Mouse (Mus musculus): ENCODE results near the gene Gm20538.

DNA sequence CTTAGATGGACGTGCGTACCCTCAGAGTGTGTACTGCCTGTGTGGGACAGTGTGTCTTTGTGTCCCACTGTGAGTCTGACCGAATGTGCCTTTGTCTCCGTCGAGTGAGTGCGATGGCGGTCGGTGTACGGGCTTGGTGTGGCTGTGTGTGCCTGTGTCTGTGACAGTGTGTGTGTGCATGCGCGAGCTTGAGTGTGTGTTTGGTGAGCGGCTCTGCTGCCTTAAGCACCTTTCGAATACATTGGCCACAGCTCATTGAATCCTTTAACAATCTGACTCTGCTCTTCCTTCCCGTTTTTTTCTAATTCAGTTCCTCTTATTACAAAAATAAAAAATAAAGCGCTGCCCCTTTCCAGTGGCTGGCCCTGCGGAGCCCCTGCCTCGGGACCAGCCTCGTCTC lies 38.4 kb upstream of the Gm20538 start:
- no peak for TF ChIP-seq CTCF (IDR thresholded peaks at IDR 0.05; ENCODE audit: insufficient read depth, low read length)
- TF ChIP-seq POLR2A (IDR thresholded peaks at IDR 0.05; ENCODE audit: borderline replicate concordance, extremely low read depth, low read depth, low read length) = no peak

Measured in lung, adult 2 months (tissue).